Mouse (Mus musculus): ENCODE data around the gene Bcl2l15. TPM values are rescaled to one million over a fixed set of nuclear protein-coding genes. Genes with fewer than 3 reads are reported as not detected.
A peak's percentile ranks its signal among the peaks of the same experiment; 100 is the strongest.
"Not testable (repeated sequence)": the region's sequence is repeated elsewhere in the genome, so short reads cannot be mapped to it uniquely, and the experiment has no call there.

Bcl2l15 gene
- polyA plus RNA-seq, 1 experiment, result 0.25 TPM

- Histone ChIP-seq H3K79me2 (ENCODE audit: control insufficient read depth, insufficient read depth) (peaks cover 16% of the 10 kb centered on the region), H3ac (ENCODE audit: control insufficient read depth, insufficient read length) (peak overlapping the region; percentile 31), H3K27me3 (ENCODE audit: control insufficient read depth, insufficient read depth, insufficient read length) (no peaks in the 10 kb centered on the region), H3K4me2 (ENCODE audit: low read depth) (peak overlapping the region; percentile 76), H3K36me3 (ENCODE audit: control insufficient read depth, insufficient read depth) (peaks cover 3% of the 10 kb centered on the region), H3K4me3 (peak overlapping the region; percentile 93)
- no peak for TF ChIP-seq USF1 (IDR thresholded peaks at IDR 0.05; ENCODE audit: low read depth)
- TF ChIP-seq MYOG (IDR thresholded peaks at IDR 0.05; ENCODE audit: control insufficient read depth in 1 of 3, insufficient read depth in 1 of 3, insufficient read length in 2 of 3, low read depth in 2 of 3), result no peak
- TF ChIP-seq MAX (IDR thresholded peaks at IDR 0.05; ENCODE audit: low read depth), result no peak
- TF ChIP-seq TCF3 (IDR thresholded peaks at IDR 0.05; ENCODE audit: insufficient read length, low read depth), result no peak
- no peak for TF ChIP-seq MYOD1 (IDR thresholded peaks at IDR 0.05; ENCODE audit: control insufficient read depth in 1 of 3, insufficient read length in 2 of 3, low read depth in 2 of 3)
- TF ChIP-seq SRF (IDR thresholded peaks at IDR 0.05; ENCODE audit: control insufficient read depth, insufficient read length, low read depth), result no peak
- TF ChIP-seq REST (IDR thresholded peaks at IDR 0.05; ENCODE audit: insufficient read depth, insufficient read length), result no peak
- TF ChIP-seq POLR2AphosphoS2 (IDR thresholded peaks at IDR 0.05; ENCODE audit: insufficient read length, low read depth), result no peak
- no peak for TF ChIP-seq TCF12 (IDR thresholded peaks at IDR 0.05; ENCODE audit: insufficient read depth, poor library complexity, severe bottlenecking)
- TF ChIP-seq CEBPB (IDR thresholded peaks at IDR 0.05; ENCODE audit: insufficient read depth, poor library complexity, severe bottlenecking), result no peak
- TF ChIP-seq POLR2A (IDR thresholded peaks at IDR 0.05; ENCODE audit: insufficient read length, low read depth), result no peak
- TF ChIP-seq E2F4 (IDR thresholded peaks at IDR 0.05; ENCODE audit: insufficient read depth), result no peak
These were observed 22.6 kb upstream of the Bcl2l15 start for GRCm38 (mm10) chr3:103809799-103810150.

- TF ChIP-seq TCF3 (IDR thresholded peaks at IDR 0.05; ENCODE audit: insufficient read length, low read depth), result no peak
- no peak for TF ChIP-seq REST (IDR thresholded peaks at IDR 0.05; ENCODE audit: insufficient read depth, insufficient read length)
- TF ChIP-seq MYOD1 (IDR thresholded peaks at IDR 0.05; ENCODE audit: control insufficient read depth in 1 of 3, insufficient read length in 2 of 3, low read depth in 2 of 3), result no peak
- no peak for TF ChIP-seq MYOG (IDR thresholded peaks at IDR 0.05; ENCODE audit: control insufficient read depth in 1 of 3, insufficient read depth in 1 of 3, insufficient read length in 2 of 3, low read depth in 2 of 3)
- TF ChIP-seq USF1 (IDR thresholded peaks at IDR 0.05; ENCODE audit: low read depth), result no peak
- TF ChIP-seq SRF (IDR thresholded peaks at IDR 0.05; ENCODE audit: control insufficient read depth, insufficient read length, low read depth), result no peak
- TF ChIP-seq POLR2AphosphoS2 (IDR thresholded peaks at IDR 0.05; ENCODE audit: insufficient read length, low read depth), result no peak
- no peak for TF ChIP-seq CEBPB (IDR thresholded peaks at IDR 0.05; ENCODE audit: insufficient read depth, poor library complexity, severe bottlenecking)
- no peak for TF ChIP-seq TCF12 (IDR thresholded peaks at IDR 0.05; ENCODE audit: insufficient read depth, poor library complexity, severe bottlenecking)
- no peak for TF ChIP-seq E2F4 (IDR thresholded peaks at IDR 0.05; ENCODE audit: insufficient read depth)
- TF ChIP-seq POLR2A (IDR thresholded peaks at IDR 0.05; ENCODE audit: insufficient read length, low read depth), result no peak
- TF ChIP-seq MAX (IDR thresholded peaks at IDR 0.05; ENCODE audit: low read depth), result no peak
- H3K4me3 ChIP-seq, result no peak overlapping the region
- no peak overlapping the region for H3K4me2 ChIP-seq (ENCODE audit: low read depth)
- peaks cover 16% of the 10 kb centered on the region for H3K79me2 ChIP-seq (ENCODE audit: control insufficient read depth, insufficient read depth)
- no peak overlapping the region for H3ac ChIP-seq (ENCODE audit: control insufficient read depth, insufficient read length)
- no peaks in the 10 kb centered on the region for H3K36me3 ChIP-seq (ENCODE audit: control insufficient read depth, insufficient read depth)
- H3K27me3 ChIP-seq (ENCODE audit: control insufficient read depth, insufficient read depth, insufficient read length), result no peaks in the 10 kb centered on the region
These were observed 21.4 kb upstream of the Bcl2l15 start for GRCm38 (mm10) chr3:103810967-103811366.

GRCm38 (mm10) chr3:103827548-103827947 lies 4.9 kb upstream of the Bcl2l15 start:
- Histone ChIP-seq H3K36me3 (ENCODE audit: control insufficient read depth, insufficient read depth) (peaks cover 11% of the 10 kb centered on the region), H3ac (ENCODE audit: control insufficient read depth, insufficient read length) (no peak overlapping the region), H3K4me3 (no peak overlapping the region), H3K27me3 (ENCODE audit: control insufficient read depth, insufficient read depth, insufficient read length) (no peaks in the 10 kb centered on the region), H3K4me2 (ENCODE audit: low read depth) (no peak overlapping the region), H3K79me2 (ENCODE audit: control insufficient read depth, insufficient read depth) (no peaks in the 10 kb centered on the region)
- TF ChIP-seq MYOD1 (IDR thresholded peaks at IDR 0.05; ENCODE audit: control insufficient read depth in 1 of 3, insufficient read length in 2 of 3, low read depth in 2 of 3) (no peak), REST (IDR thresholded peaks at IDR 0.05; ENCODE audit: insufficient read depth, insufficient read length) (no peak), POLR2A (IDR thresholded peaks at IDR 0.05; ENCODE audit: insufficient read length, low read depth) (no peak), SRF (IDR thresholded peaks at IDR 0.05; ENCODE audit: control insufficient read depth, insufficient read length, low read depth) (no peak), TCF3 (IDR thresholded peaks at IDR 0.05; ENCODE audit: insufficient read length, low read depth) (no peak), POLR2AphosphoS2 (IDR thresholded peaks at IDR 0.05; ENCODE audit: insufficient read length, low read depth) (no peak), MYOG (IDR thresholded peaks at IDR 0.05; ENCODE audit: control insufficient read depth in 1 of 3, insufficient read depth in 1 of 3, insufficient read length in 2 of 3, low read depth in 2 of 3) (no peak), TCF12 (IDR thresholded peaks at IDR 0.05; ENCODE audit: insufficient read depth, poor library complexity, severe bottlenecking) (no peak), MAX (IDR thresholded peaks at IDR 0.05; ENCODE audit: low read depth) (no peak), USF1 (IDR thresholded peaks at IDR 0.05; ENCODE audit: low read depth) (no peak), E2F4 (IDR thresholded peaks at IDR 0.05; ENCODE audit: insufficient read depth) (no peak), CEBPB (IDR thresholded peaks at IDR 0.05; ENCODE audit: insufficient read depth, poor library complexity, severe bottlenecking) (no peak)

- no peaks in the 10 kb centered on the region for H3K27me3 ChIP-seq (ENCODE audit: control insufficient read depth, insufficient read depth, insufficient read length)
- no peak for TF ChIP-seq SRF (IDR thresholded peaks at IDR 0.05; ENCODE audit: control insufficient read depth, insufficient read length, low read depth)
- no peak for TF ChIP-seq MYOG (IDR thresholded peaks at IDR 0.05; ENCODE audit: control insufficient read depth in 1 of 3, insufficient read depth in 1 of 3, insufficient read length in 2 of 3, low read depth in 2 of 3)
- TF ChIP-seq POLR2A (IDR thresholded peaks at IDR 0.05; ENCODE audit: insufficient read length, low read depth), result no peak
- no peak for TF ChIP-seq TCF12 (IDR thresholded peaks at IDR 0.05; ENCODE audit: insufficient read depth, poor library complexity, severe bottlenecking)
- no peak for TF ChIP-seq CEBPB (IDR thresholded peaks at IDR 0.05; ENCODE audit: insufficient read depth, poor library complexity, severe bottlenecking)
- H3K79me2 ChIP-seq (ENCODE audit: control insufficient read depth, insufficient read depth), result no peaks in the 10 kb centered on the region
- H3K4me2 ChIP-seq (ENCODE audit: low read depth), result no peak overlapping the region
- no peak overlapping the region for H3K4me3 ChIP-seq
- H3K36me3 ChIP-seq (ENCODE audit: control insufficient read depth, insufficient read depth), result no peaks in the 10 kb centered on the region
- no peak overlapping the region for H3ac ChIP-seq (ENCODE audit: control insufficient read depth, insufficient read length)
These were observed 3.4 kb upstream of the Bcl2l15 start for GRCm38 (mm10) chr3:103829036-103829435.

GRCm38 (mm10) chr3:103830681-103831080 lies 1.7 kb upstream of the Bcl2l15 start:
- not testable (repeated sequence) for H3K36me3 ChIP-seq (ENCODE audit: control insufficient read depth, insufficient read depth); H3K4me2 ChIP-seq (ENCODE audit: low read depth); H3K27me3 ChIP-seq (ENCODE audit: control insufficient read depth, insufficient read depth, insufficient read length); H3K79me2 ChIP-seq (ENCODE audit: control insufficient read depth, insufficient read depth); H3ac ChIP-seq (ENCODE audit: control insufficient read depth, insufficient read length); H3K4me3 ChIP-seq
